Mouse (Mus musculus) lung, postnatal 25 days (tissue): ENCODE measurements at regions not wholly inside any gene's neighbourhood (a gene's known extent, or its start where the extent isn't known, plus 50 kb on each side); places are given as distances from the start of the nearest gene placed in this dataset.

ENCODE experiments used
- DNase-seq: peaks from one replicate; pipeline ENCODE4 v3.0.0; 2022; ENCODE audit warnings: low spot score

GRCm38 (mm10) chr4:12628702-12629374 is 457.0 kb upstream of the Fam92a start:
- no peak for DNase-seq

- DNase-seq, result no peak
Observed at GRCm38 (mm10) chr4:12627158-12627871, 455.5 kb upstream of the Fam92a start.

GRCm38 (mm10) chr4:12620756-12621270 is 449.0 kb upstream of the Fam92a start:
- no peak for DNase-seq

GRCm38 (mm10) chr4:12620059-12620755 is 448.4 kb upstream of the Fam92a start:
- no peak for DNase-seq

GRCm38 (mm10) chr4:12616665-12617064 is 444.9 kb upstream of the Fam92a start:
- no peak for DNase-seq

GRCm38 (mm10) chr4:12611511-12611910 is 439.7 kb upstream of the Fam92a start:
- no peak for DNase-seq

- no peak for DNase-seq
Observed at GRCm38 (mm10) chr4:12601165-12601919, 429.5 kb upstream of the Fam92a start.

GRCm38 (mm10) chr4:12595801-12596515 is 424.1 kb upstream of the Fam92a start:
- no peak for DNase-seq

- DNase-seq, result no peak
Observed at GRCm38 (mm10) chr4:12592973-12593372, 421.2 kb upstream of the Fam92a start.

- DNase-seq, result no peak
Observed at GRCm38 (mm10) chr4:12578102-12578501, 406.3 kb upstream of the Fam92a start.

- DNase-seq, result peak; percentile 2
Observed at GRCm38 (mm10) chr4:12571881-12572280, 400.1 kb upstream of the Fam92a start.

GRCm38 (mm10) chr4:12570689-12571088 is 398.9 kb upstream of the Fam92a start:
- no peak for DNase-seq

GRCm38 (mm10) chr4:12567643-12568042 is 395.8 kb upstream of the Fam92a start:
- no peak for DNase-seq

GRCm38 (mm10) chr4:12563016-12563415 is 391.2 kb upstream of the Fam92a start:
- peak; percentile 62 for DNase-seq

- no peak for DNase-seq
Observed at GRCm38 (mm10) chr4:12560546-12560945, 388.7 kb upstream of the Fam92a start.

GRCm38 (mm10) chr4:12560015-12560414 is 388.2 kb upstream of the Fam92a start:
- no peak for DNase-seq

GRCm38 (mm10) chr4:12557105-12557504 is 385.3 kb upstream of the Fam92a start:
- DNase-seq, result no peak

GRCm38 (mm10) chr4:12549265-12549664 is 377.4 kb upstream of the Fam92a start:
- DNase-seq, result no peak

- no peak for DNase-seq
Observed at GRCm38 (mm10) chr4:12543906-12544305, 372.1 kb upstream of the Fam92a start.

GRCm38 (mm10) chr4:12541508-12541907 is 369.7 kb upstream of the Fam92a start:
- DNase-seq, result no peak

GRCm38 (mm10) chr4:12539184-12539791 is 367.5 kb upstream of the Fam92a start:
- no peak for DNase-seq
